9 mouse cellular contexts compared by ENCODE assay signal in the genomic region with DNA sequence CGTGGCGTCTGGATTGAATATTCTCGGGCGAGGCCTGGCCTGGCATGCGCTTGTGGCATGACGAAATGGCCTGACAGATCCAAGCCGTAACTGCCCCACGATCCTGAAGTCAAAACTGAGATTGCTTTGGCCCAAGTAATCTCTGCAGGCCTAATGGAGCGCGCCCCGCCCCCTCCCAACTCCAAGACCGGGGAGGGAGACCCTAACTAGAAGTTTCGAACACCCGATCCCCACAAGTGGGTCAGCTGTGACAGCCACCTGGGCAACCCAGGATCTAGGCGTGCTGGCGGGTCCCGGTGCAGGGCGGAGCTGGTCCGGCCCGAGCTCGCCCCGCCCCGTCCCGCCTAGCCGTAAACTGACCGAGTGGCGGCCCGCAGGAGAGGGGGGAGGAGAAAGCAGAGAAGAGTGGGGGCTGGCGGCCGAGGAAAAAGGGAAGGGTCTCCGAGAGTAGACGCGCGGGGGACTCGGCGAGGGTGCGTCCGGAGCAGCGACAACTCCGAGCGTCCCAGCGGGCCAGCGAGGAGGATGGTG. TPM values are rescaled to one million over a fixed set of nuclear protein-coding genes. Genes with fewer than 3 reads are reported as not detected.
A peak's percentile ranks its signal among the peaks of the same experiment; 100 is the strongest.
DNase-seq lines count a peak whose midpoint lies in the region; ATAC-seq and TF ChIP-seq lines count a peak whose summit lies in the region.
"Had no signal": no experiment of that assay in that cellular context is flagged by ENCODE, and none has a peak within 500 bp of the region (broad histone marks: within the 10 kb centered on the region; RNA-seq: fewer than 3 reads in every experiment).

TSS of gene Itgb5 (plus strand) at position 365 of the 531 bp plus-strand sequence.

- peak; percentile 83 for ATAC-seq in neural tube, embryonic 11.5 days (ENCODE audit: insufficient read depth, low FRiP score, low TSS enrichment)
- peak; percentile 84 for ATAC-seq in hindbrain, postnatal 0 days

- no peaks in the 10 kb centered on the region for H3K36me3 ChIP-seq in neural tube, embryonic 11.5 days (ENCODE audit: control insufficient read depth, insufficient read depth, low read length)
- no peaks in the 10 kb centered on the region for H3K36me3 ChIP-seq in hindbrain, postnatal 0 days (ENCODE audit: insufficient read depth, low read length)
- H3K36me3 ChIP-seq: G1E had no signal

- 0 out of 2 replicates have a peak within 1 kb of the TSS, but pooled peaks have one; percentile 27 for H3K27ac ChIP-seq in neural tube, embryonic 11.5 days (ENCODE audit: low read depth, low read length)
- peak within 1 kb of the TSS; percentile 37 for H3K27ac ChIP-seq in hindbrain, postnatal 0 days

- no peaks in the 10 kb centered on the region for H3K9me3 ChIP-seq in neural tube, embryonic 11.5 days (ENCODE audit: control insufficient read depth, low read length)
- H3K9me3 ChIP-seq in hindbrain, postnatal 0 days (ENCODE audit: low read length) = no peaks in the 10 kb centered on the region

- peak; percentile 74 for DNase-seq in neural tube, embryonic 11.5 days (ENCODE audit: low spot score)
- no peak for DNase-seq in neural tube, embryonic 10.5 days (ENCODE audit: extremely low spot score, low spot score)
- DNase-seq in cerebellum, postnatal 36 days = peak; percentile 70 to 78
- DNase-seq in gastrocnemius, postnatal 25 days = peak; percentile 77
- peak; percentile 39 for DNase-seq in hindbrain, postnatal 0 days (ENCODE audit: low spot score)
- DNase-seq in left cerebral cortex, adult 9 months (ENCODE audit: low spot score in 2 of 2) = peak; percentile 16 to 19
- peak; percentile 80 to 83 for DNase-seq in lung, postnatal 4 days
- peak; percentile 49 for DNase-seq in right cerebral cortex, postnatal 25 days

- H3K9ac ChIP-seq in neural tube, embryonic 11.5 days (ENCODE audit: low read length) = peak within 1 kb of the TSS; percentile 67
- peak within 1 kb of the TSS; percentile 50 for H3K9ac ChIP-seq in hindbrain, postnatal 0 days (replicated peaks; ENCODE audit: low read length)

- H3K4me3 ChIP-seq in neural tube, embryonic 11.5 days (ENCODE audit: low read depth, low read length) = peak within 1 kb of the TSS; percentile 82
- H3K4me3 ChIP-seq in hindbrain, postnatal 0 days (ENCODE audit: low read length) = peak within 1 kb of the TSS; percentile 56

- peaks cover 23% of the 10 kb centered on the region for H3K4me1 ChIP-seq in neural tube, embryonic 11.5 days (ENCODE audit: control insufficient read depth, insufficient read depth, low read length)
- H3K4me1 ChIP-seq in hindbrain, postnatal 0 days (ENCODE audit: insufficient read depth, low read length) = peaks cover 6% of the 10 kb centered on the region; the same call in 1 of the 2 replicates

- no peak for TF ChIP-seq CTCF in hindbrain, postnatal 0 days (IDR thresholded peaks at IDR 0.05; ENCODE audit: low read depth)

- H3K27me3 ChIP-seq in neural tube, embryonic 11.5 days (ENCODE audit: control insufficient read depth, insufficient read depth, low read length) = peaks cover 19% of the 10 kb centered on the region
- peaks cover 14% of the 10 kb centered on the region; the same call in 1 of the 2 replicates for H3K27me3 ChIP-seq in hindbrain, postnatal 0 days (ENCODE audit: insufficient read depth, low read length)

- WGBS in neural tube, embryonic 11.5 days = under 1% methylated on average over 32 of the region's 43 CpGs
- WGBS in hindbrain, postnatal 0 days = 2% methylated on average over 38 of the region's 43 CpGs

- H3K4me2 ChIP-seq in neural tube, embryonic 11.5 days (ENCODE audit: low read depth) = peak within 1 kb of the TSS; percentile 99
- peak within 1 kb of the TSS; percentile 74 for H3K4me2 ChIP-seq in hindbrain, postnatal 0 days (ENCODE audit: low read depth, low read length)

RNA-seq across cellular contexts. Expression of gene Itgb5, which starts in this region (rescaled TPM):
- polyA plus RNA-seq in neural tube, embryonic 11.5 days (2014; fragmentation: Nextera tagmentation; extraction: Ambion mirVana) = 31.5 and 32.4 TPM in 2 replicates
- total RNA-seq in gastrocnemius, postnatal 25 days (2021) = 10 to 100 TPM; 44.4 to 45.9 TPM
- total RNA-seq in hindbrain, postnatal 0 days (2014; rRNA removed) = 46.7 and 52.8 TPM in 2 replicates
- 18.4 and 20.0 TPM in 2 replicates for polyA plus RNA-seq in hindbrain, postnatal 0 days (2015; fragmentation: Nextera tagmentation; extraction: Ambion mirVana)
